Mouse (Mus musculus) testis, adult 2 months (tissue): ENCODE results near the gene Soga1.

Experiments
- CTCF ChIP-seq: fragments of 200-500 bp; IDR thresholded peaks from 2 replicates; pipeline ENCODE4 v1.5.1; 2012; ENCODE audit warnings: low read depth, mild to moderate bottlenecking, inconsistent platforms, low read length, moderate library complexity; ENCODE audit not compliant: control insufficient read depth, insufficient read depth, insufficient replicate concordance
- POLR2A ChIP-seq: fragments of 200-500 bp; IDR thresholded peaks from 2 replicates; pipeline ENCODE4 v1.6.1; 2012; ENCODE audit warnings: low read depth, mild to moderate bottlenecking, inconsistent platforms, low read length, moderate library complexity; ENCODE audit not compliant: control insufficient read depth

- no peak for TF ChIP-seq CTCF
- no peak for TF ChIP-seq POLR2A
Observed at GRCm38 (mm10) chr2:157019228-157019627, 59.8 kb downstream of the Soga1 start.
